Mouse (Mus musculus): ENCODE data around the gene Scn9a. TPM values are rescaled to one million over a fixed set of nuclear protein-coding genes. Genes with fewer than 3 reads are reported as not detected.

Scn9a gene
- polyA plus RNA-seq, 1 experiment = 0.44 TPM

DNA sequence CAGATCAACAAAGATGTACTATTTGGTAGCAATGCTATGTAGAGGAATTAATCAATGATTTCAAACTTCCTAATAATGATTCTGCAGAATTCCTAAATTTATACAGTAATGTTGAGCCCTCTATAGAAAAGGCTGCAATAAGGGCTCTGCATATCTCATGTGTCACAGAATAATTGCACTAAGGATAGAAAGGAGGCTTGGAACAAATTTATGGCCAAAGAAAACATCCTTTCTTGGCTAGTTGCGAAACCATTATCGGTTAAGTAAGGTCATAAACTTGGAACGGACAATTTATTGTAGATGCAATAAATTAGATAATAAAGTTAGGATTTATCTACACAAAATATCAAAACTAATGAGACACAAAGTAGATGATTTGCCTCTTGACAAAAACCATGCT, 169.3 kb downstream of the Scn9a start:
- Histone ChIP-seq H3K4me1 (ENCODE audit: control insufficient read depth, insufficient read depth, low read length) (no peaks in the 10 kb centered on the region), H3K4me3 (ENCODE audit: insufficient read depth, low read length) (no peak overlapping the region), H3K27ac (ENCODE audit: insufficient read depth, low read length) (no peak overlapping the region)
- TF ChIP-seq CTCF (IDR thresholded peaks at IDR 0.05; ENCODE audit: extremely low read depth, insufficient read depth, low read length) (no peak), POLR2A (IDR thresholded peaks at IDR 0.05; ENCODE audit: extremely low read depth, insufficient read depth, low read length) (no peak)

DNA sequence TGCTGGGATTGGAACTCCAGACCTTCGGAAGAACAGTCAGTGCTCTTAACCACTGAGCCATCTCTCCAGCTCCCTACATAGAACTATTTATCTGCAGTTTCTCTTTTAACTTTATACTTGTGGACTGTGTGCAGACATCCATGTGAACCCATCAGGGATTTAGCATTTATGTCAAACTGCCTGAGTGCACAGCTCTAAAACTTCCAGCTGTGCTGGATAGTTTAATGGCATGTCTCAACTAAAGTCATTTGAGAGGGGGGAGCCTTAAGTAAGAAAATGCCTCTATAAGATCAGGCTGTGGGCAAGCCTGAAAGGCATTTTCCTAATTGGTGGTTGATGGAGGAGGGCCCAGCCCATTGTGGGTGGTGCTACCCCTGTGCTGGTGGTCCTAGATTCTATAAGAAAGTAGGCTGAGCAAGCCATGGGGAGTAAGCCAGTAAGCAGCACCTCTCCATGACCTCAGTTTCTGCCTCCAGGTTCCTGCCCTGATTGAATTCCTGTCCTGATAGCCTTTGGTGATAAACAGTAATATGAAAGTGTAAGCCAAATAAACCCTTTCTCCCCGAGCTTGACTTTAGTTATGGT, 169.8 kb downstream of the Scn9a start:
- no peaks in the 10 kb centered on the region for H3K4me1 ChIP-seq (ENCODE audit: control insufficient read depth, insufficient read depth, low read length)

DNA sequence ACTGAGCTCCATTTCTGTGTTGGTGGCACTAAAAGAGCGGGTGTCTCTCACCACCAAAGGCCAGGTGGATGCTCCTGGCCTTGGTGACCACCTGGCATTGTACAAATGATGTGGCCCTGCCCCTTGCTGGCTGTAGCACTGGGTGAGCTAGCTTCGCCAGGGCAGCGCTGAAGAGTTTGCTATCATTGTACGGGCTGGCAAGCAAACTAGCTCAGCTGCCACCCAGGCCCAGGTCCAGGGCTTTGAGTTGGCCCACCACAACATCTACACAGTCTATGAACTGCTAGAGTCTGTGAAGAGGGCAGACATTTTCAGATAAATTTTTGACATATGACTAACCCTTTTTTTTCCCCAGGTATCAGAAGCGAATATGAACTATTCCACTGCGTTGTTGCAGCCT, 170.8 kb downstream of the Scn9a start:
- Histone ChIP-seq H3K4me3 (ENCODE audit: insufficient read depth, low read length) (no peak overlapping the region), H3K4me1 (ENCODE audit: control insufficient read depth, insufficient read depth, low read length) (no peaks in the 10 kb centered on the region), H3K27ac (ENCODE audit: insufficient read depth, low read length) (no peak overlapping the region)
- TF ChIP-seq POLR2A (IDR thresholded peaks at IDR 0.05; ENCODE audit: extremely low read depth, insufficient read depth, low read length) (no peak), CTCF (IDR thresholded peaks at IDR 0.05; ENCODE audit: extremely low read depth, insufficient read depth, low read length) (no peak)

More for the DNA sequence above, 169.8 kb downstream of the Scn9a start:
- Histone ChIP-seq H3K27ac (ENCODE audit: insufficient read depth, low read length) (no peak overlapping the region), H3K4me3 (ENCODE audit: insufficient read depth, low read length) (no peak overlapping the region)
- TF ChIP-seq POLR2A (IDR thresholded peaks at IDR 0.05; ENCODE audit: extremely low read depth, insufficient read depth, low read length) (no peak), CTCF (IDR thresholded peaks at IDR 0.05; ENCODE audit: extremely low read depth, insufficient read depth, low read length) (no peak)

DNA sequence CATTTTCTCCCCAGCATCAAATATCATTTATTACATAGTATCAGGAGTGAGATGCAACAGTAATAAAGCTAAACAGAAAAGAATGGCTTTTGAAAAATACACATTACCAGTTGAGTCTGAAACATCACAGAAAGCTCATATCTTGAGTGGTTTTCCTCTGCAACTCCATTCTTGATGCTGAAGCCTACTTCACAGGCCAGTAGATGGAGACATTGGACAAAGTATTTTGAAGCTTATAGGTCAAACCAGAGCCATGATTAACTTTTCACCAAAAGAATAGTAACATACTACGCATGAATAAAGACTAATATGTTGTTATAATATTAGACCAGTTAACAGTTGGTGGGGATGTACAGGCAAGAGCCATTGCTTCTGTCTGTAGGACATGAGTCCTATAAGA, 172.3 kb downstream of the Scn9a start:
- TF ChIP-seq CTCF (IDR thresholded peaks at IDR 0.05; ENCODE audit: extremely low read depth, insufficient read depth, low read length) (no peak), POLR2A (IDR thresholded peaks at IDR 0.05; ENCODE audit: extremely low read depth, insufficient read depth, low read length) (no peak)
- no peak overlapping the region for H3K27ac ChIP-seq (ENCODE audit: insufficient read depth, low read length)
- H3K4me3 ChIP-seq (ENCODE audit: insufficient read depth, low read length) = no peak overlapping the region
- H3K4me1 ChIP-seq (ENCODE audit: control insufficient read depth, insufficient read depth, low read length) = no peaks in the 10 kb centered on the region

DNA sequence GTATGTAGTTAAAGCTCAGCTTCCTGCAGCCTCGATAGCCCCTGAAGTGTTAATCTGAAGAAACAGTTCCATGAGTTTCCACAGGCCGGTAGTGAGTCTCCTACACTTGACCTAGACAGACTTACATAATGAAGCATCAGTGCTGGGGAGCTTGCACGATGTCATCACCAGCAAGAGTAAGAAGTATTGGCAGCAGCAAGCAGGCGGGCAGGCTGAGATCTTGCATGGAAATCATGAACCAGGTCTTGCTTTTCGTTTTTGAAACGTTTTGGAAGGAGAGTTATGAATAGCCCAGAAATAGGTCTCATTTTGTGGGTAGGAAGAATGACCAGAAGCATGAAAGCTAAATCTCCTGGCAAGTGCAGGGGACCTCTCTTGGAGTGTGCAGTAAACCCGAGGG, 194.1 kb downstream of the Scn9a start, which contains the start of gene Scn1a:
Scn1a (minus strand) TSS at position 130 of the 400 bp plus-strand sequence.
- H3K4me3 ChIP-seq (ENCODE audit: insufficient read depth, low read length) = peak within 1 kb of the TSS; percentile 58
- TF ChIP-seq CTCF (IDR thresholded peaks at IDR 0.05; ENCODE audit: extremely low read depth, insufficient read depth, low read length) (no peak), POLR2A (IDR thresholded peaks at IDR 0.05; ENCODE audit: extremely low read depth, insufficient read depth, low read length) (peak; percentile 58)
- H3K27ac ChIP-seq (ENCODE audit: insufficient read depth, low read length) = peak within 1 kb of the TSS; percentile 65
- H3K4me1 ChIP-seq (ENCODE audit: control insufficient read depth, insufficient read depth, low read length) = no peaks in the 10 kb centered on the region; the same call in 1 of the 2 replicates

DNA sequence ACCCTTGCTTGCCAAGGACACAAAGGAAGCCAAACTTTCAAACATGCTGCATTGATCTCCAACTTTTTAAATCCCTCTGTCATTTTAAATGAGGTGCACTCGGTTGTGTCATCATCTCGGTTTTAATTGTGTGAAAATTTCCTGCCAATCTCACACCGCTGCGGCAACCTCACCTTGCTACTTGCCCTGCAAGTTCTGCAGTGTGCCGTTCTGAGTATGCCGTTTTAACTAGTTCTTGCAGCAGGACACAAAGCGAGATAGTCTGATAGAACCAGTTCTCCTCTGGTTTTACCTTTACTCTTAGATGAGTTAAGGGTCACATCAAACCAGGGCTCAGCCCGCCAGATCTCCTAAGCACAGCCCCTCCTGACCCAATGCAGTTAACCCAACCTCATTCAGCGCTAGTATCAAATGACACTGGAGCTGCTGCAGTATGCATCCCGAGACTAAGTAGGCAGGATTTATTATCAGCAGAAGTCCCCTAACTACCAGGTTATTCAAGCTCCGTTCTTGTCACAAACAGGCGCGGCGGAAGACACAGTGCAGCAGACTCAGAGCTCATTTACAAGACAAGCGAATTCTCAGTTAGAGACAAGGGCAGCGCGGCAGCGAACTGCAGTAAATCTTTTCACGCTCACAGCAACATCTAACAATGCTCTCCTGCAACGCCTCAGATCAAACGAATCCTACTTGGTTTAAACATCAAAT, 194.8 kb downstream of the Scn9a start:
- Histone ChIP-seq H3K4me3 (ENCODE audit: insufficient read depth, low read length) (peak overlapping the region; percentile 58), H3K27ac (ENCODE audit: insufficient read depth, low read length) (no peak overlapping the region; the same call in 1 of the 2 replicates), H3K4me1 (ENCODE audit: control insufficient read depth, insufficient read depth, low read length) (no peaks in the 10 kb centered on the region; the same call in 1 of the 2 replicates)
- TF ChIP-seq CTCF (IDR thresholded peaks at IDR 0.05; ENCODE audit: extremely low read depth, insufficient read depth, low read length) (no peak), POLR2A (IDR thresholded peaks at IDR 0.05; ENCODE audit: extremely low read depth, insufficient read depth, low read length) (0 out of 2 replicates have a peak, but pooled peaks have one; percentile 16)

DNA sequence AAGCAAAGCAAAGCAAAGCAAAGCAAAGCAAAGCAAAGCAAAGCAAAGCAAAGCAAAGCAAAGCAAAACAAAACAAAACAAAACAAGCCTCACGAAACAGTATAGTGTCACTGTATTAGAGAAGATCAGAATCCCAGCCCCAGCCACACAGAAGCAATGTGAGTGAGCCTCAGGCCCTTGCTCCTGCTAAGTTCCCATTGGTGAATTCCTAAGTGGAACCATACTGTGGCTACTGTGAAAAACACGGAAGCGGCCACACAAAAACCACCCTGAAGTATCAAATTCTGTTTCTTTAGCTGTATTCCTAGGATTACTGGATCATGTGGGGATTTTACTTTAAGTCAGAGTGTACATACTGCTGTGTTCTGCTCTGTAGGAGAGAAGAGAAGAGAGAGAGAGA, 198.5 kb downstream of the Scn9a start:
- Histone ChIP-seq H3K4me1 (ENCODE audit: control insufficient read depth, insufficient read depth, low read length) (no peaks in the 10 kb centered on the region; the same call in 1 of the 2 replicates), H3K4me3 (ENCODE audit: insufficient read depth, low read length) (no peak overlapping the region), H3K27ac (ENCODE audit: insufficient read depth, low read length) (no peak overlapping the region)
- TF ChIP-seq POLR2A (IDR thresholded peaks at IDR 0.05; ENCODE audit: extremely low read depth, insufficient read depth, low read length) (no peak), CTCF (IDR thresholded peaks at IDR 0.05; ENCODE audit: extremely low read depth, insufficient read depth, low read length) (no peak)

Other genes starting within 250 kb of the Scn9a start
- gene Scn1a, start 194.1 kb downstream of the Scn9a start, polyA plus RNA-seq (2012; rRNA removed) = 63.1 and 63.2 TPM in 2 replicates
- gene Scn7a, start 150.0 kb upstream of the Scn9a start, polyA plus RNA-seq (2012; rRNA removed) = 0.79 and 1.2 TPM in 2 replicates